Mouse (Mus musculus): Measurements from ENCODE around the gene Mpdu1. TPM values are rescaled to one million over a fixed set of nuclear protein-coding genes. Genes with fewer than 3 reads are reported as not detected.
A peak's percentile ranks its signal among the peaks of the same experiment; 100 is the strongest.
"Not testable (repeated sequence)": the region's sequence is repeated elsewhere in the genome, so short reads cannot be mapped to it uniquely, and the experiment has no call there.

Gene Mpdu1
- polyA plus RNA-seq, 1 experiment from 2014 or later: 58.9 TPM

DNA sequence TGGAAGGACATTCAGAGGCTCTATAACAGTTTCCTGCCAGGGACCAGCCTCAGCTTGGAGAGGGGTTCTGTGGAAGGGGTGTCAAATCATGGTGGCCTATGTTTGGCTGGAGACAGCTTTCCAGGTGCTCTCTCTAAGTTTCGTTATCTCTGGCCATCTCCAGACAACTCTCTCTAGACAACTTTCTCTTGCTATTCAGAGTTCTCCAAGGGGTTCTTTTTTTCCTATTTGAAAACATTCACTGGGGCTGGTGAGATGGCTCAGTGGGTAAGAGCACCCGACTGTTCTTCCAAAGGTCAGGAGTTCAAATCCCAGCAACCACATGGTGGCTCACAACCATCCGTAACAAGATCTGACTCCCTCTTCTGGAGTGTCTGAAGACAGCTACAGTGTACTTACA is 40.9 kb upstream of the Mpdu1 start:
- H3K27me3 ChIP-seq; H3K4me2 ChIP-seq; H3K4me3 ChIP-seq; H3K4me1 ChIP-seq; H3K9ac ChIP-seq; ATAC-seq (ENCODE audit: insufficient number of reproducible peaks, low FRiP score, low TSS enrichment, low read depth); H3K27ac ChIP-seq; H3K9me3 ChIP-seq; H3K36me3 ChIP-seq: not testable (repeated sequence)
- WGBS: 72% methylated on average over 3 of the region's 3 CpGs

DNA sequence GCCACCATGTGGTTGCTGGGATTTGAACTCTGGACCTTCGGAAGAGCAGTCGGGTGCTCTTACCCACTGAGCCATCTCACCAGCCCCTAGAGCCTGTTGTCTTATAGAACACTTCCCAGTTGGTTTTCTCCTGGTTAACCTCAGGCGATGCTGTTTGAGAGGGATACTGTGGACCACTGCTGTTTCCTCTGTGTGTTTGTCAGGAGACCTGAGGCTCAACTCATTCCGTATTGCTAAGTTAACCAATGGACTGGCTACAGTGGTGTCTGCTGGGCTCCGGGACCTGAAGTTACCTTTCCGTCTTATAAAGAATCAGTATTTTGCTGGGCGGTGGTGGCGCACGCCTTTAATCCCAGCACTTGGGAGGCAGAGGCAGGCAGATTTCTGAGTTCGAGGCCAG is 40.4 kb upstream of the Mpdu1 start:
- not testable (repeated sequence) for H3K9me3 ChIP-seq; H3K4me3 ChIP-seq; ATAC-seq (ENCODE audit: insufficient number of reproducible peaks, low FRiP score, low TSS enrichment, low read depth); H3K9ac ChIP-seq; H3K4me1 ChIP-seq; H3K27ac ChIP-seq; H3K27me3 ChIP-seq; H3K4me2 ChIP-seq; H3K36me3 ChIP-seq
- WGBS: 91% methylated on average over 10 of the region's 10 CpGs

DNA sequence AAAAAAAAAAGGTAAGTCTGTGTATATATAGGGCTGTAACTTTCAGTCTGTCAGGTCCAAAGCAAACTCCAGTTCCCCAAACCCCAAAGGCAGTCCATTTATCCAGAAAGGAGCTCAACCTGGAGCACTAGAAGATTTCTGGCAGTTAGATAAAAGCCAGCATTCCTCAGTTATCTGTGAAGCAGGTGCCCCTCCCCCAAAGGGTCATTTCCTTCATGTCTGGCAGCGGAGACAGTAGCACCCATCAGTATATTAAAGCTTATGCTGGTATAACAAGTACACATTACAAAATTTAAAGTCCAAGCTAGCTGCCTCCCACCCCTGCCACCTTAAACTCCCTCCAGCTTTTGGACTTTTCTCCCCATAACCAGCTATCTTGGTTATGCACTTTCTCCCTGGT is 37.2 kb upstream of the Mpdu1 start:
- Histone ChIP-seq H3K4me1 (peaks cover 14% of the 10 kb centered on the region), H3K27me3 (no peaks in the 10 kb centered on the region), H3K9me3 (no peaks in the 10 kb centered on the region), H3K27ac (no peak overlapping the region), H3K36me3 (no peaks in the 10 kb centered on the region), H3K4me2 (no peak overlapping the region), H3K9ac (no peak overlapping the region), H3K4me3 (no peak overlapping the region)
- whole genome bisulfite sequencing: 54% methylated on average over 1 of the region's 1 CpGs
- no peak for ATAC-seq (ENCODE audit: insufficient number of reproducible peaks, low FRiP score, low TSS enrichment, low read depth)

DNA sequence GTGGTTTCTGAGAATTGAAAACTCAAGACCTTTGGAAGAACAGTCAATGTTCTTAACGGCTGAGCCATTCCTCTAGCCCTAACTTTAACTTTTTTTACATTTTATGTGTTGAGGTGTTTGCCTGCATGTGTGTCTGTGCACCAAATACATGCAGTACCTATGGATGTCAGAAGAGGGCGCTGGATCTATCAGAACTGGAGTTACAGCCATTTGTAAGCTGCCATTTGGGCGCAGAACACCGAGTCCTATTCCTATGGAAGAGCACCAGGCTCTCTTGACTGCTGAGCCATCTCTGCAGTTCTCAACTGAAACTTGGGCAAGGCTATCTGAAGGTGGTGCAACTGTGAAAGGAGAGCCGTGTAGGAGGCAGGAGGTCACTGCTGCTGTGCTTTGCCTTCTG is 36.1 kb upstream of the Mpdu1 start:
- H3K9ac ChIP-seq: no peak overlapping the region
- ATAC-seq (ENCODE audit: insufficient number of reproducible peaks, low FRiP score, low TSS enrichment, low read depth): no peak
- H3K4me1 ChIP-seq: peaks cover 14% of the 10 kb centered on the region
- WGBS: 72% methylated on average over 5 of the region's 5 CpGs
- H3K9me3 ChIP-seq: no peaks in the 10 kb centered on the region
- no peak overlapping the region for H3K4me2 ChIP-seq
- no peaks in the 10 kb centered on the region for H3K27me3 ChIP-seq
- no peak overlapping the region for H3K27ac ChIP-seq
- no peak overlapping the region for H3K4me3 ChIP-seq
- no peaks in the 10 kb centered on the region for H3K36me3 ChIP-seq

DNA sequence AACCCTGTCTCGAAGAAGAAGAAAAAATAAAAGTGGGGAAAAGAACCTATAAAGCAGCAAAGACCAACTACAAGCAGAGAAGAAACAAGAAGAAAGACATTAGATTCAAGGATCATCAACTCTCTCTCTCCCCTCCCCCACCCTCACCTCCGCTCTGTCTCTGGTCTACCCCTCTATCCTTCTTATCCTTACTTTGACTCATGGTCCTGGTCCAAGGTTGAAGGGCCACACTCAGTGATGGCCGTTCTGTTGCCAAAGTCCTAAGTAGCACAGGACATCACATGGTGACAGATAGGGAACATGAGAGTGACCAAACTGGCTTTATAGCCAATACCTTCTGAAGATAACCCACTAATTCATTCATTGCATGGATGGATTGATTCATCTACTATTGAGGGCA is 35.0 kb upstream of the Mpdu1 start:
- Histone ChIP-seq H3K27me3 (no peaks in the 10 kb centered on the region), H3K36me3 (peaks cover 3% of the 10 kb centered on the region; the same call in 1 of the 2 replicates), H3K4me3 (no peak overlapping the region), H3K27ac (no peak overlapping the region), H3K4me2 (no peak overlapping the region), H3K9ac (no peak overlapping the region), H3K4me1 (peaks cover 14% of the 10 kb centered on the region), H3K9me3 (no peaks in the 10 kb centered on the region)
- no peak for ATAC-seq (ENCODE audit: insufficient number of reproducible peaks, low FRiP score, low TSS enrichment, low read depth)
- WGBS: 89% methylated on average over 3 of the region's 3 CpGs

DNA sequence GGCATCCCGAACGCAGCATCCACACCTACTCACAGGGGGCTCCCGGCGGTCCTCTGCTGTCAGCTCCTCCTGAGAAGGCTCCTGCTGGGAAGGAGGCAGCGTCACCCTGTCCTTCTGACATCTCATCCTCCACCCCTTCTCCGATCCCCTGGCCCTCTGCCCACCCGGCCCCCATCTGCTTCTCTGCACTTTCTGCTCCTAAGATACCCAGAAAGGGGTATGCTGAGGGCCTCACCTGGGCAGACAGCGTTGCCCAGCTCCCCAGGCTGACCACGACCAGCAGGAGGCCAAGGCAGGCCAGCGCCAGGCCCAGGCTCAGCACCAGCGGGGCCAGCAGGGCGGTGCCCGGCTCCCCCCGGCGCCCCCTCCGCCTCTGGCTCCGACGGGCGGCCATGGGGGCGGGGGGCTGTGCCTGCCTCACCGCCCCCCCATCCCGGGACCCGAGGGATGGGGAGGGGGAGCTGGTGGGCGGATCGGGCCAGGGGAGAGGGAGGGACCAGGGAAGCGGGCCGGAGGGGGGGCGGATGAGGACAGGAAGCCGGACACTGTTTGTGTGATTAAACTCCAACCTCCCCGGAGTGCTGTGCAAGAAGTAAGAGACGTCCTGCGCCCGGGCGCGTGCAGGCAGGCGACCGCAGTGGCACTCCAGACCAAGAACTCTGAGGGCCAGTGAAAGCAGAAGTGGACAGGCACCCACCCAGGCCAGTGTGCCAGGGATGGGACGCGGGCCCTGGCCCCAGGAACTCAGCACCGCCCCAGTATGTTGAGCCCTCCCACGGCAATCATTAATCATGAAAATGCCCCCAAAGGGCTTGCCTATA is 33.1 kb upstream of the Mpdu1 start, which contains the start of the genes Tnfsf12 and Tnfsfm13:
Tnfsf12 (minus strand) TSS at position 489 of the 821 bp plus-strand sequence.
Tnfsfm13 (minus strand) TSS at position 738 of the 821 bp plus-strand sequence.
- Histone ChIP-seq H3K4me2 (peak within 1 kb of the TSS; percentile 90), H3K27ac (peak within 1 kb of the TSS; percentile 89)
- WGBS: 1% methylated on average over 41 of the region's 41 CpGs

DNA sequence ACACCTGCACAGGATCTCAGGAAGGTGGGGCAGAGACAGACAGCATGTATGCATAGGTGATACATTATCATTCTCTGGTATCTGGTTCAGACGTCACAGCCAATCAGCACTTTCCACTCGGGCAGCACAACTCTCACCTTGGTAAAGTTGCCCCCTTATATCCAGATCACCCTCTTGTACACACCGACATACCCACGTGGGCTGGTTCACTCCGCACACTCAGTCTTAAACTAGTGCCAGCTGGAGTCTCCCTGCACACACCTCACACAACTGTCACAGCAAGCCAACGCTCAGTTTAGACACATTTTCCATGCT is 32.6 kb upstream of the Mpdu1 start:
- 21% methylated on average over 6 of the region's 6 CpGs for WGBS
- H3K4me1 ChIP-seq: peaks cover 14% of the 10 kb centered on the region
- no peaks in the 10 kb centered on the region for H3K27me3 ChIP-seq
- peak overlapping the region; percentile 55 for H3K4me3 ChIP-seq
- peak overlapping the region; percentile 89 for H3K27ac ChIP-seq
- no peak for ATAC-seq (ENCODE audit: insufficient number of reproducible peaks, low FRiP score, low TSS enrichment, low read depth)
- H3K4me2 ChIP-seq: peak overlapping the region; percentile 90
- no peaks in the 10 kb centered on the region for H3K9me3 ChIP-seq
- H3K36me3 ChIP-seq: peaks cover 3% of the 10 kb centered on the region; the same call in 1 of the 2 replicates
- H3K9ac ChIP-seq: peak overlapping the region; percentile 64; the same call in 1 of the 2 replicates

More for the DNA sequence above, 33.1 kb upstream of the Mpdu1 start, which contains the start of the genes Tnfsf12 and Tnfsfm13:
- H3K36me3 ChIP-seq: peaks cover 3% of the 10 kb centered on the region; the same call in 1 of the 2 replicates
- peak; percentile 65; the same call in 1 of the 2 replicates for ATAC-seq (ENCODE audit: insufficient number of reproducible peaks, low FRiP score, low TSS enrichment, low read depth)
- H3K9me3 ChIP-seq: no peaks in the 10 kb centered on the region
- H3K4me3 ChIP-seq: peak within 1 kb of the TSS; percentile 55
- H3K9ac ChIP-seq: peak within 1 kb of the TSS; percentile 64
- no peaks in the 10 kb centered on the region for H3K27me3 ChIP-seq
- peaks cover 14% of the 10 kb centered on the region for H3K4me1 ChIP-seq

DNA sequence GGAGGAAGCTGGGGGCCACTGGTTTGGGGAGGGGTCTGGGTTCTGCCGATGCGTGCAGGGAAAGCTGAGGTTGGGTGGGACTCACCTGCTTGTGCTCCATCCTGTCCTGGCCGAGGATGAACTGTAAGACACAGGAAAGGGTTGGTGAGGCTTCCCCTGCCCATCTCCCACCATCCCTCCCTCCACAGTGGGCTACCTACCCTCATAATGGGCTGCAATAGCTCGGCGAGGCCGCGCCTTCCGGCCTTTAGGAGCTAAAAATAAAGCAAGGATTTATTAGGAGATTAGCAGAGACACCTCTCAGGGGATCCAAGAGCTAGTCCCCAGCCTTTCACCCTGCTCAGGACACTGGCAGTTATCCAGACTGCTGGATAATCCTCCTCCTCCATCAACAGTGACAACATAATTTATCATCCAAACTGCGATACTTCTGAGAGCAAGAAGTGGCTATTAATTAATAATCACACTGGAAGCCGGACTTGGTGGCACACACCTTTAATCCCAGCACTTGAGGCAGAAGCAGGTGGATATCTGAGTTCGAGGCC is 31.1 kb upstream of the Mpdu1 start:
- H3K9ac ChIP-seq: no peak overlapping the region
- H3K27me3 ChIP-seq: no peaks in the 10 kb centered on the region
- WGBS: 56% methylated on average over 11 of the region's 11 CpGs
- H3K9me3 ChIP-seq: no peaks in the 10 kb centered on the region
- ATAC-seq (ENCODE audit: insufficient number of reproducible peaks, low FRiP score, low TSS enrichment, low read depth): no peak
- H3K36me3 ChIP-seq: peaks cover 3% of the 10 kb centered on the region; the same call in 1 of the 2 replicates
- H3K27ac ChIP-seq: no peak overlapping the region
- no peak overlapping the region for H3K4me3 ChIP-seq
- no peak overlapping the region for H3K4me2 ChIP-seq
- H3K4me1 ChIP-seq: peaks cover 14% of the 10 kb centered on the region

DNA sequence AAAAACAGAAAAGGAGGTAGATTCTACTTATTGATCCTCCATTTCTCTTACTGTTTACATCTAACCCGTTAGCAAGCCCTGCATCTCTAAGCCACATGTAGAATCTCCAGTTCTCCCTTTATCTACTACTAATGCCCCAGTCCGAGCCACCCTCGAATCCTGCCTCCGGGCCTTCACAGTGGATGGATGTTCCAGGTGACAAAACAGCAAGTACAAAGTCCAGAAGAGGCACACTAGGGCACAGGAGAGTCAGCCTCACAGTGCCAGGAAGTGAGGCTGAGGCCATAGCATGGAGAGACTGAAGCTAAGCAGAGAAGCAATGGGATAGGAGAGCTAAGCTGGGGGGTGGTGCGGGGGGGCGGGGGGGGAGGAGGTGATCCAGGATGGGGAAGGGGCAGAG is 30.4 kb upstream of the Mpdu1 start:
- Histone ChIP-seq H3K36me3 (peaks cover 3% of the 10 kb centered on the region; the same call in 1 of the 2 replicates), H3K4me2 (no peak overlapping the region), H3K4me3 (no peak overlapping the region), H3K9me3 (no peaks in the 10 kb centered on the region), H3K4me1 (peaks cover 14% of the 10 kb centered on the region), H3K27ac (no peak overlapping the region), H3K27me3 (no peaks in the 10 kb centered on the region), H3K9ac (no peak overlapping the region)
- ATAC-seq (ENCODE audit: insufficient number of reproducible peaks, low FRiP score, low TSS enrichment, low read depth): no peak
- 87% methylated on average over 6 of the region's 6 CpGs for WGBS

DNA sequence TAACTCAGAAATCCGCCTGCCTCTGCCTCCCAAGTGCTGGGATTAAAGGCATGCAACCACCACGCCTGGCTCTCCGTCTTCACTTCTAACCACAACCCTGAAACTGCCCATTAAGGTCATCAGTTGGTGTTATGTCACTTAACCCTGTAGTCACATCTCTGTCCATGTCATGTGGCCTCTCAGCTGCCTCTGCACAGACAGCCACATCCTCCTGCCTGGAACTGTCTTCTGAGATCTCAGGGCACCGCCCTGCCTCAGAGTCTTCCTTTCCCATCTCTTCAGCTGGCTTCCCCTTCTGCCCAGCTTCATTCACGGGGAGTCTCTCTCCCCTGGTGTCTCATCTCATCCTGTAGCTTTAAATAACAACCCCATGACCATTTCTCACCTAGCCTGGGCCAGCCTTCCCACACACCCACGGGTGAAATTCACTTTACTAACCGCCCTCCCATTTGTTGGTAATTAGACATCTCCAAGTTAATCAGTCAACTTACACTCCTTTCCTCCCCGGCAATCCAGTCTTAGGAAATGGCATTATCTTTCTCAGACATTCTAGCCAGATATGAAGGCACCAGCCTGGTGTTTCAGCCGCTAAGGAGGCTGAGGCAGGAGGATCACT is 29.9 kb upstream of the Mpdu1 start:
- H3K9me3 ChIP-seq: no peaks in the 10 kb centered on the region
- H3K9ac ChIP-seq: no peak overlapping the region
- no peaks in the 10 kb centered on the region for H3K27me3 ChIP-seq
- no peak overlapping the region for H3K27ac ChIP-seq
- ATAC-seq (ENCODE audit: insufficient number of reproducible peaks, low FRiP score, low TSS enrichment, low read depth): no peak
- peaks cover 14% of the 10 kb centered on the region for H3K4me1 ChIP-seq
- WGBS: 70% methylated on average over 9 of the region's 9 CpGs
- no peak overlapping the region for H3K4me2 ChIP-seq
- H3K4me3 ChIP-seq: no peak overlapping the region
- peaks cover 3% of the 10 kb centered on the region; the same call in 1 of the 2 replicates for H3K36me3 ChIP-seq

DNA sequence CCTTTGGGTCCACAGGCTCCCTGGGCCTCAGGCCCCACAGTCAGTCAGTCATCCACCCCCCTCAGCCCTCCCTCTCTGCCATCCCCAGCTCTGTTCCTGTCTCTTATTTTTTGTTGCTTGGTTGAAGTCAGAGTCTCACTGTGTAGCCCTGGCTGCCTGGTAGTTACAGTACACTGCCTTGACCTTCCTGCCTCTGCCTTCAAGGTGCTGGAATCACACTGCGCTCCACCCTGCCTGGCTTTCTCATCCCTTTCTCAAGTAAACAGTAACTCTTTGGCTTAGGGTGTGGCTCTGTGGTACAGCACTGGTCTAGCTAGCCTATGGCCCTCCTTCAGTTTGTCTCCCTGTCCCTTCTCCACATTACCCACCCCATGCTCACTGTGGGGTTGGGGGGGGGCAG is 27.4 kb upstream of the Mpdu1 start:
- no peak overlapping the region for H3K27ac ChIP-seq
- H3K9ac ChIP-seq: no peak overlapping the region
- 92% methylated on average over 1 of the region's 1 CpGs for WGBS
- no peaks in the 10 kb centered on the region for H3K9me3 ChIP-seq
- no peak overlapping the region for H3K4me3 ChIP-seq
- no peak for ATAC-seq (ENCODE audit: insufficient number of reproducible peaks, low FRiP score, low TSS enrichment, low read depth)
- no peak overlapping the region for H3K4me2 ChIP-seq
- peaks cover 25% of the 10 kb centered on the region for H3K4me1 ChIP-seq
- H3K36me3 ChIP-seq: peaks cover 3% of the 10 kb centered on the region; the same call in 1 of the 2 replicates
- no peaks in the 10 kb centered on the region for H3K27me3 ChIP-seq

DNA sequence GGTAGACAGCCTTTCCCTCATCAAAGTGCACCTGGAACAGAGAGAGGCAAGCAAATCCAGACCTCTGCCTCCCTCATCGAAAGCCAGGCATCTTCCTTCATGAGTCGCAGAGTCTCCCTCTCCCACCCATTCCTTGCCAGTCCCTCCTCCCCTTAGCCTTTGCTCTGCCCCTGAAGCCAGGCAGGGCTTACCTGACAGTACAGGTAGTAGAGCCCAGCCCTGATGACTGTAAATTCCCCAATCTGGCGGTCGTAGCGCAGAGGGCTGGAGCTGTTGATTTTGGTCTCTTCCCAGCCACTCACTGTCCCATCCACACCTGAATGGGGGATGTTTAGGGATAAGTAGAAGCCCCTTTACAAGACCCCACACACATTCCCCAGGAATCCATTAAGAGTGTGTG is 24.6 kb upstream of the Mpdu1 start:
- H3K9me3 ChIP-seq: no peaks in the 10 kb centered on the region
- H3K4me1 ChIP-seq: peaks cover 50% of the 10 kb centered on the region
- peak overlapping the region; percentile 6; the same call in 1 of the 2 replicates for H3K4me2 ChIP-seq
- H3K9ac ChIP-seq: no peak overlapping the region
- no peaks in the 10 kb centered on the region for H3K27me3 ChIP-seq
- no peak overlapping the region for H3K4me3 ChIP-seq
- WGBS: 43% methylated on average over 5 of the region's 5 CpGs
- no peak for ATAC-seq (ENCODE audit: insufficient number of reproducible peaks, low FRiP score, low TSS enrichment, low read depth)
- no peaks in the 10 kb centered on the region for H3K36me3 ChIP-seq
- H3K27ac ChIP-seq: no peak overlapping the region; the same call in 1 of the 2 replicates
